In the genomic region with DNA sequence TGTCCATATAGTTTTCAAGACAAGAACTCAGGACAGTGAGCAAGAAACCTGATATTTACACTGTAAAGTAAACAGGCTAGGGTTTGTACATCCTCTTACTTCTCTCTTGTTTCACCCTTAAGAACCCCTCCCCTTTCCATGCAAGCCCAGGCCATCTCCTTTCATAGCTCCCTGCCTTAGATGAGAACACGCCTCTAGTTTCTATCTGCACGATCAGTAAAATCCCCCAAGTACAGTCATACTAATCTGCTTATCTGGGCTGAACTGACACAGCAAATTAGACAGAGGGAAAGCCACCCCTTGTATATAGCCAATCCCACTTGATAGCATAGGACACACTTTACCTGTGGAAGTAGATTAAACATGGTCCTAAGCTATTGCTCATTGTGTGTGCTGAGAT, we compare ENCODE assay signal across 24 mouse cellular contexts.
"Had no signal": no experiment of that assay in that cellular context is flagged by ENCODE, and none has a peak within 500 bp of the region (broad histone marks: within the 10 kb centered on the region; RNA-seq: fewer than 3 reads in every experiment).

No protein-coding gene starts in this region.

- H3K4me3 ChIP-seq: left cerebral cortex, adult 2 months; limb, embryonic 12.5 days; limb, embryonic 15.5 days; liver, embryonic 13.5 days; midbrain, embryonic 12.5 days; midbrain, embryonic 15.5 days; neural tube, embryonic 12.5 days; neural tube, embryonic 15.5 days had no signal

- ATAC-seq: inflammation-experienced regulatory T-cells, adult 6 months; intestine, embryonic 16.5 days; midbrain, embryonic 15.5 days had no signal

- H3K36me3 ChIP-seq: midbrain, embryonic 15.5 days had no signal

- H3K4me1 ChIP-seq: limb, embryonic 12.5 days; limb, embryonic 15.5 days; midbrain, embryonic 15.5 days; neural tube, embryonic 12.5 days had no signal

- H3K27me3 ChIP-seq: limb, embryonic 12.5 days; limb, embryonic 15.5 days; liver, embryonic 13.5 days; midbrain, embryonic 12.5 days; midbrain, embryonic 15.5 days; neural tube, embryonic 12.5 days; neural tube, embryonic 15.5 days had no signal

- H3K9ac ChIP-seq: limb, embryonic 12.5 days; limb, embryonic 15.5 days; liver, embryonic 13.5 days; midbrain, embryonic 12.5 days; midbrain, embryonic 15.5 days; neural tube, embryonic 12.5 days; neural tube, embryonic 15.5 days had no signal

- H3K4me2 ChIP-seq: limb, embryonic 12.5 days; limb, embryonic 15.5 days; liver, embryonic 13.5 days; midbrain, embryonic 12.5 days; midbrain, embryonic 15.5 days; neural tube, embryonic 12.5 days; neural tube, embryonic 15.5 days had no signal

- H3K9me3 ChIP-seq: limb, embryonic 12.5 days; limb, embryonic 15.5 days; liver, embryonic 13.5 days; midbrain, embryonic 12.5 days; midbrain, embryonic 15.5 days; neural tube, embryonic 12.5 days; neural tube, embryonic 15.5 days had no signal

- DNase-seq: kidney, adult 18-20 months; kidney, adult 9 months; kidney, postnatal 25 days; layer of hippocampus, postnatal 36 days; left cerebral cortex, postnatal 4 days; liver, embryonic 13.5 days; lung, adult 18-20 months; lung, postnatal 4 days; right cerebral cortex, adult 18-20 months; right cerebral cortex, postnatal 14 days; right cerebral cortex, postnatal 4 days; thymus, adult 2 months; thymus, postnatal 14 days; thymus, postnatal 4 days had no signal

- H3K27ac ChIP-seq: left cerebral cortex, adult 2 months; limb, embryonic 12.5 days; limb, embryonic 15.5 days; liver, embryonic 13.5 days; midbrain, embryonic 12.5 days; midbrain, embryonic 15.5 days; neural tube, embryonic 12.5 days; neural tube, embryonic 15.5 days; stomach, postnatal 0 days had no signal
